Mouse (Mus musculus) liver, embryonic 12.5 days (tissue): Measurements from ENCODE around the gene Ccdc9. TPM values are rescaled to one million over a fixed set of nuclear protein-coding genes. Genes with fewer than 3 reads are reported as not detected.
A peak's percentile ranks its signal among the peaks of the same experiment; 100 is the strongest.

Source experiments
- ATAC-seq: fragments of 200-750 bp; cut with Nextera tagmentation; 2 replicates; pipeline ENCODE4 v1.8.0; 2017; ENCODE audit warnings: moderate number of reproducible peaks, mild to moderate bottlenecking, moderate library complexity
- H3K27ac ChIP-seq: fragments of 300-500 bp; sonication (generic); 2 replicates; pipeline ENCODE4 v1.5.1; 2016; ENCODE audit warnings: mild to moderate bottlenecking
- H3K27me3 ChIP-seq: fragments of 300-500 bp; sonication (generic); replicated peaks from 2 replicates; pipeline ENCODE4 v1.6.1; 2016; ENCODE audit warnings: mild to moderate bottlenecking, moderate library complexity
- H3K36me3 ChIP-seq: fragments of 300-500 bp; sonication (generic); 2 replicates; pipeline ENCODE4 v1.6.1; 2016; ENCODE audit warnings: mild to moderate bottlenecking, moderate library complexity
- H3K4me1 ChIP-seq: fragments of 300-500 bp; sonication (generic); 2 replicates; pipeline ENCODE4 v1.6.1; 2016
- H3K4me2 ChIP-seq: fragments of 300-500 bp; sonication (generic); 2 replicates; pipeline ENCODE4 v1.6.1; 2016; ENCODE audit warnings: mild to moderate bottlenecking, moderate library complexity
- H3K4me3 ChIP-seq: fragments of 300-500 bp; sonication (generic); 2 replicates; pipeline ENCODE4 v1.5.1; 2016; ENCODE audit warnings: mild to moderate bottlenecking, moderate library complexity
- H3K9ac ChIP-seq: fragments of 300-500 bp; sonication (generic); 2 replicates; pipeline ENCODE4 v1.6.1; 2016; ENCODE audit warnings: mild to moderate bottlenecking, moderate library complexity
- H3K9me3 ChIP-seq: fragments of 300-500 bp; sonication (generic); replicated peaks from 2 replicates; pipeline ENCODE4 v1.6.1; 2016; ENCODE audit warnings: mild to moderate bottlenecking, moderate library complexity
- WGBS: fragments of 180-500 bp; shearing (Covaris S2); methylation state at CpG from one replicate; pipeline ENCODE4 v1.1.7; 2016; ENCODE audit not compliant: insufficient replicate concordance; 5-methylcytosine and 5-hydroxymethylcytosine counted together
- polyA plus RNA-seq: library from polyadenylated mRNA; unstranded; fragments of >200 nt; fragmentation: Nextera tagmentation; extraction: Ambion mirVana; gene quantifications from 2 replicates; pipeline ENCODE4 v1.2.1, GENCODE M21; 2016

Gene Ccdc9
- polyA plus RNA-seq, 1 experiment from 2014 or later: 30.0 TPM

DNA sequence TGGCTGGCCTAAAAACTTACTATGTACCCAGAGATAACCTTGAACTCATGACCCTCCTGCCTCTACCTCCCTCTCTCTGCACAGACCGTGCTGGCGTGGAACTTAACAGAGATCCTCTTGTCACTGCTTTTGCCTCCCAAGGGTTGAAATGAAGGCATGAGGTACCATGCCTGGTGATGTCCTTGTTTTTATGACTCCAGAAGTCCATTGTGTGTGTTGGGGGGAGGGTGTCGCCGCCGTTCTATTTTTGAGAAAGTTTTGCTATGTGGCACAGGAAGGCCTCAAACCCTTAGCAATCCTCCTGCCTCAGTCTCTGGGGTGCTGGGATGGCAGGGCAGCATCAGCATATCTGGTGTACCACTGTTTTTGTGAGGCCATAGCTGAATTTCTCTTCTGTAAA lies 12.3 kb upstream of the Ccdc9 start:
- peaks cover 47% of the 10 kb centered on the region for H3K27me3 ChIP-seq
- no peak overlapping the region for H3K27ac ChIP-seq
- H3K9me3 ChIP-seq: no peaks in the 10 kb centered on the region
- WGBS: 77% methylated on average over 5 of the region's 5 CpGs
- H3K36me3 ChIP-seq: no peaks in the 10 kb centered on the region
- H3K9ac ChIP-seq: no peak overlapping the region
- no peak overlapping the region for H3K4me3 ChIP-seq
- ATAC-seq: no peak
- no peak overlapping the region for H3K4me2 ChIP-seq
- peaks cover 51% of the 10 kb centered on the region for H3K4me1 ChIP-seq

DNA sequence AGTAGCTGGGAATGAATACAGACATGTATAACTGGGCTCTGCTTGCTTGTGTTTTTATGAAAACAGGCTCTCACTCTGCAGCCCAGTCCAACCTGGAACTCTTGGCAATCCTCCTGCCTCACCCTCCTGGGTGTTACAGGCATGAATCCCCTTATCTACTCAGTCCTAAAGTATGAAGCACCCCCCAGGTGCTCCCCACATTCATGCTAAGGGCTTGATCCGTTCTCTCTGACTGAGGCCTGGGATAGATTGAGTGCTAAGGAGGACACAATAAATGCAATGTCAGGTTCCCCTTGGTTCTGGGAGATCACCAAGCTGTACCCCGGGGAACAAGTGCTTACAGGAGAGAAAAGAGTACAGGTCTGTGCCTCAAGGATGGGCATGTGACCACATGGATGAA lies 11.0 kb upstream of the Ccdc9 start:
- no peak for ATAC-seq
- Histone ChIP-seq H3K4me2 (no peak overlapping the region; the same call in 1 of the 2 replicates), H3K9ac (no peak overlapping the region), H3K27me3 (peaks cover 47% of the 10 kb centered on the region), H3K36me3 (no peaks in the 10 kb centered on the region), H3K4me3 (no peak overlapping the region), H3K9me3 (no peaks in the 10 kb centered on the region), H3K4me1 (peaks cover 54% of the 10 kb centered on the region), H3K27ac (no peak overlapping the region)
- WGBS: 63% methylated on average over 2 of the region's 2 CpGs

DNA sequence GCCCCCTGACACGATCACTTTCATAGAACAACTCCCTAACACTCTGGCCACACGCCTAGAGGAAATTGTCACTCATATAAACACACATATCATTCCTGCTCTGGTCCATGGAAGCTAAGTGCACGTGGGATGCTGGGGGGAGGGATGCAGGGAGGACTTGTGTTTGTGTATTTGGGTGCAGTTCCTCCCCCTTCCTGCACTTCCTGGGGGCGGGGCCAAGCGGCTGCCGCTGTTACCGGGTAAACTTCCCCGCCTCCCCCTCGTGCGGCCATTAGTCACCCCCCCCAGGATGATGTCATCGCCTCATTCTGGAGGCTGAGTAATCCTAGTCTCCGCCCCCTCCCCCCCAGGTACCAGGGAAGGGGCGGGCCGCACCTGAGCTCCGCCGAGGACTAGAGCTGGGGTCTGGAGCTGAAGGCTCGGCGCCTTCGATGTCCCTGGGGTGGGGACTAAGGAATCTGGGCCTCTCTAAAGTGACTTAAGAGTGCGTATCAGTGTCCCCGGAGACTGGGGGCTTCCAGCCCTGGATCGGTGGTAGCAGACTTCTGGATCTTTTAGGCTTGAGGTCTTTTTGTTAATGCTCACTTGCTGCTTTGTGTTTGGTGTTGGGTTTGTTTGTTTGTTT lies 10.3 kb upstream of the Ccdc9 start:
- Histone ChIP-seq H3K27ac (peak overlapping the region; percentile 98), H3K27me3 (peaks cover 42% of the 10 kb centered on the region), H3K4me2 (peak overlapping the region; percentile 85), H3K9ac (peak overlapping the region; percentile 72), H3K36me3 (no peaks in the 10 kb centered on the region), H3K4me3 (peak overlapping the region; percentile 56), H3K9me3 (no peaks in the 10 kb centered on the region), H3K4me1 (peaks cover 54% of the 10 kb centered on the region)
- ATAC-seq: peak; percentile 15; the same call in 1 of the 2 replicates
- WGBS: 1% methylated on average over 22 of the region's 22 CpGs

DNA sequence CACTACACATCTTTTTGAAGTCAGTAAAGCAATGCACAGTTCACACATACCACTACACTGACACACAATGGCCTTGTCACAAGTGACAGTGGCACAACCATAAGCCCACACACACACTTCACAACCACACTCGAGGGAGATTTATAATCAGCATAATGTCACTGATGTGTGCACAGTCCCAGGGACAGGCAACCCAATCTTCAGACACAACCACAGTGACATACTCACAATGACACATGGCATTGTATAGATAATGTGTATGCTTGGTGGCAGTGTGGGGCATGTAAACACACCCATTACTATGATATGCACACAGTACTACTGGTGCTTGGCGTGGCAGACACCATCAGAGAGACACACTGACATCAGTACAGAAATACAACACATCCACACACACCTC lies 9.6 kb upstream of the Ccdc9 start:
- Histone ChIP-seq H3K36me3 (no peaks in the 10 kb centered on the region), H3K4me3 (peak overlapping the region; percentile 57; the same call in 1 of the 2 replicates), H3K9me3 (no peaks in the 10 kb centered on the region), H3K27me3 (peaks cover 36% of the 10 kb centered on the region), H3K4me2 (peak overlapping the region; percentile 85), H3K9ac (peak overlapping the region; percentile 72), H3K4me1 (peaks cover 54% of the 10 kb centered on the region), H3K27ac (peak overlapping the region; percentile 98)
- ATAC-seq: peak; percentile 60
- 15% methylated on average over 2 of the region's 2 CpGs for WGBS

DNA sequence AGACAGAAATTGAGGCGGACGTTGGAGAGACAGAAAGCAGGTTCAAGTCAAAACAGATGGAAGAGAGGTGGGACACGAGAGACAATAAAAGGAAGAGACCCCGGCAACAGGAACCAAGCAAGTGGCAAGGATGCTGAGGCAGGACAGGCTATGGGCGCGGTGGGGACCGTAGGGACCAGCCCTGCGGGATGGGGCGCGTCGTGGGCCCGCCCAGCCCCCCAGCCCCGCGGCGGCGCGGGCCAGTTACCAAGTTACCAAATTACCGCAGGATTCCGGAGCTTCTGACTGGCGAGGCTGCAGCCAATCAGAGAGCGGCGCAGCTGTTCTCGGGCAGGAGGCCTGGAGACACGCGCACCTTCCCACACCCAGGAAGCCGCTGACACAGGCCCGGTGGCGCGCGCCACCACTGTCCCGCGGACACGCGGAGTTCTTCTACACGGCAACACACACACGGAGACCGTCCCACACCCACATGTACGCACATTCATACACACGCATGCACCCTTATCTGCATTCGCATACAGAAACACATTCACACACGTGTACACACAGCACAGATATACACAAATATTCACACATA lies 8.8 kb upstream of the Ccdc9 start:
- ATAC-seq: peak; percentile 74
- peaks cover 51% of the 10 kb centered on the region for H3K4me1 ChIP-seq

DNA sequence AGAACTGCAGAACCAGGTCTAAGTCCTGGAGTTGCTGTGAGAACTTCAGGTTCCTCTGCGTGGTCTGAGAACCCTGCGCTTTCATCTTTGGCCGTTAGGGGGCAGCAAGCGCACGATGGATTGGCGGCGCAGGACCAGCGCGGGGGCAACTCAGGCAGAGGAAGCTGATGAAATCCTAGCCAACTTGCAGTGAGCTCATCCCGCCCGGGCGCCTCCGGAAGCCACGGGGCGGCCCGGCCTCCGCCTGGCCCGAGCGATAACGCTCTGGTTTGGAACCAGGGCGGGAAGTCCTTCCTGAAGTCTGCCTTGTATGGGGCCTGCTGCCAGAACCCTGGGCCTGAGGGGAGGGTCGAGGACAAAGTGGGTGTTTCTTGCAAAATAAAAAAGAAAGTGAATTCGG lies 8.2 kb upstream of the Ccdc9 start:
- Histone ChIP-seq H3K27ac (peak overlapping the region; percentile 98), H3K9me3 (no peaks in the 10 kb centered on the region), H3K36me3 (no peaks in the 10 kb centered on the region), H3K27me3 (peaks cover 23% of the 10 kb centered on the region), H3K9ac (peak overlapping the region; percentile 72), H3K4me1 (peaks cover 47% of the 10 kb centered on the region), H3K4me2 (peak overlapping the region; percentile 85), H3K4me3 (peak overlapping the region; percentile 57)
- WGBS: under 1% methylated on average over 23 of the region's 23 CpGs
- peak; percentile 85 for ATAC-seq

More for the DNA sequence above, 8.8 kb upstream of the Ccdc9 start:
- Histone ChIP-seq H3K4me3 (peak overlapping the region; percentile 57), H3K9me3 (no peaks in the 10 kb centered on the region), H3K36me3 (no peaks in the 10 kb centered on the region), H3K27me3 (peaks cover 29% of the 10 kb centered on the region), H3K27ac (peak overlapping the region; percentile 98), H3K4me2 (peak overlapping the region; percentile 85), H3K9ac (peak overlapping the region; percentile 72)
- WGBS: 1% methylated on average over 41 of the region's 41 CpGs

DNA sequence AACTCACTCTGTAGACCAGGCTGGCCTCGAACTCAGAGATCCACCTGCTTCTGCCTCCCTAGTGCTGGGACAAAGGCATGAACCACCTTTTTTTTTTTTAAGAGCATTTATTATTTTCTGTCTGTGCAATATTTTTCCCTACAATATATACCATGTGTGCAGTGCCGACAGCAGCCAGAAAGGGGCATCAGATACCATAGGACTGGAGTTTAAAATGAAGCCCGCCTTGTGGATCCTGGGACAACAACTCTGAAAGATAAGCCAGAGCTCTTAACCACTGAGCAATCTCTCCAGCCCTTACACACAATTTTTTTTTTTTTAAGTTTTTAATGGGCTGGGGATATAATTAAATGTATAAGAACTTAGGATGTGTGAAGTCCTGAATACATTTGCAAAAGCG lies 7.8 kb upstream of the Ccdc9 start:
- Histone ChIP-seq H3K27ac (peak overlapping the region; percentile 98), H3K4me3 (peak overlapping the region; percentile 57), H3K36me3 (no peaks in the 10 kb centered on the region), H3K4me1 (peaks cover 42% of the 10 kb centered on the region), H3K9me3 (no peaks in the 10 kb centered on the region), H3K9ac (peak overlapping the region; percentile 72), H3K4me2 (peak overlapping the region; percentile 85), H3K27me3 (peaks cover 18% of the 10 kb centered on the region)
- peak; percentile 45 for ATAC-seq
- 14% methylated on average over 4 of the region's 4 CpGs for whole genome bisulfite sequencing

DNA sequence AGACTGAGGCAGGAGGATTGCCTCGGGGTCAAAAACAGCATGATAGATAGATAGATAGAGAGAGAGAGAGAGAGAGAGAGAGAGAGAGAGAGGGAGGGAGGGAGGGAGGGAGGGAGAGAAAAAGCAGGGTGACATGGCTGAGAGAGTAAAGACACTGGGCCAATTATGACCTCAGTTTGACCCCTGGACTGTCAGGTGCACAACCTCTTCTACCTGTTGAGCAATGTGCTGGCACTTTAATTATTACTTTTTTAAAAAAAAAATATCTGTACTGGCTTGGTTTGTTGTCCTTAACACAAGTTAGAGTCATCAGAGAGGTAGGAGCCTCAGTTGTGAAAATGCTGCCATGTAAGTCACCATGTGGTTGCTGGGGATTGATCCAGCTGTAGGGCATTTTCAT lies 1.2 kb upstream of the Ccdc9 start:
- peaks cover 17% of the 10 kb centered on the region for H3K36me3 ChIP-seq
- H3K4me3 ChIP-seq: no peak overlapping the region
- H3K9ac ChIP-seq: no peak overlapping the region
- no peak overlapping the region for H3K27ac ChIP-seq
- H3K4me1 ChIP-seq: peaks cover 35% of the 10 kb centered on the region
- no peak overlapping the region for H3K4me2 ChIP-seq
- WGBS: 39% methylated on average over 1 of the region's 1 CpGs
- no peaks in the 10 kb centered on the region for H3K9me3 ChIP-seq
- no peaks in the 10 kb centered on the region for H3K27me3 ChIP-seq
- no peak for ATAC-seq

DNA sequence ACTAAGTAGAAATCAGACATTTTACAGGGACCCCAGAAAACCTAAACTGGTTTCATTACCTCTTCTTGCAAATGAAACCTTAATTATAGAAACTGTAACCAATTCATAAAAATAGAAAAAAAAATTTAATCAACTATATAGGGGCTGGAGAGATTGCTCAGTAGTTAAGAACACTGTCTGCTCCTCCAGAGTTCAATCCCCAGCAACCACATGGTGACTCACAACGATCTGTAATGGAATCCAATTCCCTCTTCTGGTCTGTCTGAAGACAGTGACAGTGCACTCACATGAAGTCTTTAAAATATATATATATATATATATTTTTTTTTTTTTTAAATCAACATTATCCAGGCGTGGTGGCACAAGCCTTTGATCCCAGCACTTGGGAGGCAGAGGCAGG lies 421 bp upstream of the Ccdc9 start:
- Histone ChIP-seq H3K27ac (peak overlapping the region; percentile 96), H3K4me3 (peak overlapping the region; percentile 79), H3K27me3 (no peaks in the 10 kb centered on the region), H3K4me2 (peak overlapping the region; percentile 90), H3K9ac (peak overlapping the region; percentile 81), H3K4me1 (peaks cover 35% of the 10 kb centered on the region), H3K36me3 (peaks cover 25% of the 10 kb centered on the region), H3K9me3 (no peaks in the 10 kb centered on the region)
- ATAC-seq: no peak
- WGBS: 63% methylated on average over 2 of the region's 2 CpGs

DNA sequence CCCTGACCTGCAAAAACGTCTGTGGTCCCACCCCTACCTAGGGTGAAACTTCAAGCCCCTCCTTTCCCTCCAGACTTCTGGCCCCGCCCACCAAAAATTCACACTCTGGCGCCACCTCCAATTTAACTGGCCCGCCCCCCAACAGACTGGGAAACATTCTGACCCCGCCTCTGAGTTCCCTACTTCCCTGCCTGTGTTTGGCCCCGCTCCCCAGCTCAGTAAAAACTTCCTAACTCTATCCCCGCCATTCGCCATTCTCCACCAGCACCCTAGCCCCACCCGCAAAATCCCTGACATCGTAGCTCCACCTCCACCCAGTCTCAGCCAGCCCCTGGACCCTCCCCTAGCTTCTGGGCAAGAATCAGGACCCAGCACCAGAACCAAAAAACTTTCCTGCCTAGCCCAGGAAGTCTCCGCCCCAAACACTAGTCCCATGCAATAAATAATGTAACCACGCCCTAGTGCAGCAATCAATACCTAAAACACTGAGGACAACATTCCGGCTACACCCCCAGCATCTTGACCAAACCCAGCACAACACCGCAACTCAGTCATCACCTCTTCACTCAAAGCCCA lies 1.1 kb downstream of the Ccdc9 start:
- H3K9ac ChIP-seq: peak overlapping the region; percentile 48
- H3K4me1 ChIP-seq: peaks cover 35% of the 10 kb centered on the region
- WGBS: 3% methylated on average over 14 of the region's 14 CpGs
- peak overlapping the region; percentile 96 for H3K27ac ChIP-seq
- peak overlapping the region; percentile 90 for H3K4me2 ChIP-seq
- H3K4me3 ChIP-seq: peak overlapping the region; percentile 79
- peak; percentile 46 for ATAC-seq
- peaks cover 39% of the 10 kb centered on the region for H3K36me3 ChIP-seq
- no peaks in the 10 kb centered on the region for H3K27me3 ChIP-seq
- no peaks in the 10 kb centered on the region for H3K9me3 ChIP-seq

DNA sequence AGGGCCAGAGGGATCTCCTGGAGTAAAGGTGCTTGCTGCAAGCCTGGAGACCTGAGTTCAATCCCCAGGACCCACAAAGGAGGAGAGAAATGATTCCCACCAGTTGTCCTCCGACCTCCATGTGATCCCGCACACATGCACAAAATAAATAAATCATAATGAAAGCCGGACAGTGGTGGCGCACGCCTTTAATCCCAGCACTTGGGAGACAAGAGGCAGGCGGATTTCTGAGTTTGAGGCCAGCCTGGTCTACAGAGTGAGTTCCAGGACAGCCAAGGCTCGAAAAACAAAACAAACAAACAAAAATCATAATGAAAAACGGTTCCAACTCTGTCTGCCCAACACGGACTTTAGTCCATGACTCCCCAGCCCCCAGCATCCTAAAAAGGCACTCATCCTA lies 1.7 kb downstream of the Ccdc9 start:
- Histone ChIP-seq H3K9me3 (no peaks in the 10 kb centered on the region), H3K9ac (no peak overlapping the region), H3K36me3 (peaks cover 46% of the 10 kb centered on the region), H3K4me3 (peak overlapping the region; percentile 79), H3K27ac (peak overlapping the region; percentile 96), H3K4me2 (peak overlapping the region; percentile 90), H3K27me3 (no peaks in the 10 kb centered on the region), H3K4me1 (peaks cover 35% of the 10 kb centered on the region)
- 70% methylated on average over 9 of the region's 9 CpGs for WGBS
- ATAC-seq: no peak

DNA sequence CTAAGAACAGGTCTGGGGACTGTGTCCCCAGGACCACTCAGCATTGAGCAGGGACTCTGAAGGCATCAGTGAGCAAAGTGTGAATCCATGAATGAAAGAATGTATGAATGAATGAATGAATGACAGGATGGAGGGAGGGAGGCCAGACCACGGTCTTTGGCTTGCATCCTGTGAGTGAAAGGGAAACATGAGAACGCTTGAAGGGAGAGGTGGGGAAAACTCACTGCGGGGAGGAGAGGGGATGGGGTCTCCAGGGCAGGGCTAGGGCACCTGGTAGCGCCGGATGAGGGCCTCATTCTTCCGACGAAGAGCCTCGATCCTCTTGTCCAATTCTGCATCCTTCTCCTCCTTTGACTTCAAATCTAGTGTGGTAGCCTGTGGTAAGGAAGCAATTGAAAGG lies 2.6 kb downstream of the Ccdc9 start:
- H3K4me1 ChIP-seq: peaks cover 35% of the 10 kb centered on the region
- 0 out of 2 replicates have a peak overlapping the region, but pooled peaks have one; percentile 96 for H3K27ac ChIP-seq
- H3K4me3 ChIP-seq: no peak overlapping the region
- no peaks in the 10 kb centered on the region for H3K9me3 ChIP-seq
- no peak overlapping the region for H3K9ac ChIP-seq
- H3K4me2 ChIP-seq: no peak overlapping the region
- peaks cover 53% of the 10 kb centered on the region for H3K36me3 ChIP-seq
- ATAC-seq: no peak
- no peaks in the 10 kb centered on the region for H3K27me3 ChIP-seq
- 85% methylated on average over 8 of the region's 8 CpGs for WGBS
